Mouse (Mus musculus) heart, adult 2 months (tissue): Measurements from ENCODE around the gene Hcrtr1. TPM values are rescaled to one million over a fixed set of nuclear protein-coding genes. Genes with fewer than 3 reads are reported as not detected.
A peak's percentile ranks its signal among the peaks of the same experiment; 100 is the strongest.

Experiments used
- DNase-seq, 2 experiments: peaks; one replicate each; pipeline ENCODE4 v3.0.0; 2021
- H3K27ac ChIP-seq: fragments of 200-600 bp; 2 replicates; pipeline ENCODE4 v1.8.1; 2022
- H3K27me3 ChIP-seq: fragments of 200-500 bp; 2 replicates; pipeline ENCODE4 v1.6.1; 2012; ENCODE audit warnings: mild to moderate bottlenecking, low read length, inconsistent platforms, mixed read lengths; ENCODE audit not compliant: control insufficient read depth, insufficient read depth
- H3K36me3 ChIP-seq: fragments of 200-500 bp; 2 replicates; pipeline ENCODE4 v1.6.1; 2012; ENCODE audit warnings: low read length, inconsistent platforms; ENCODE audit not compliant: control insufficient read depth, insufficient read depth
- H3K4me1 ChIP-seq: fragments of 200-500 bp; 2 replicates; pipeline ENCODE4 v1.6.1; 2011; ENCODE audit warnings: low read length; ENCODE audit not compliant: control insufficient read depth, insufficient read depth
- H3K4me3 ChIP-seq: fragments of 200-600 bp; 2 replicates; pipeline ENCODE4 v1.8.1; 2022
- H3K79me2 ChIP-seq: fragments of 200-500 bp; replicated peaks from 2 replicates; pipeline ENCODE4 v1.6.1; 2012; ENCODE audit warnings: mild to moderate bottlenecking, inconsistent platforms, low read length, moderate library complexity, mixed read lengths; ENCODE audit not compliant: control insufficient read depth, insufficient read depth
- H3K9ac ChIP-seq: fragments of 200-500 bp; 2 replicates; pipeline ENCODE4 v1.6.1; 2012; ENCODE audit warnings: low read depth, mild to moderate bottlenecking, control low read depth, inconsistent platforms, low read length, mixed read lengths
- CTCF ChIP-seq: fragments of 200-600 bp; IDR thresholded peaks from 2 replicates; pipeline ENCODE4 v1.8.1; 2022; ENCODE audit warnings: antibody characterized with exemption, mild to moderate bottlenecking, moderate library complexity
- EP300 ChIP-seq: fragments of 200-500 bp; IDR thresholded peaks from 2 replicates; pipeline ENCODE4 v1.6.1; 2011; ENCODE audit warnings: low read depth, low read length, control low read depth; ENCODE audit not compliant: insufficient read depth
- POLR2A ChIP-seq: fragments of 200-500 bp; IDR thresholded peaks from 2 replicates; pipeline ENCODE4 v1.6.1; 2011; ENCODE audit warnings: mild to moderate bottlenecking, low read depth, low read length, control low read depth; ENCODE audit not compliant: insufficient read depth
- WGBS: fragments of 180-500 bp; shearing (Covaris S2); methylation state at CpG from one replicate; pipeline ENCODE4 v1.1.7; 2018; 5-methylcytosine and 5-hydroxymethylcytosine counted together
- intact Hi-C: fragments of 180-260 bp; cut with DNase I; formaldehyde crosslinking; loops from one replicate; pipeline ENCODE4 v1.15.1; 2025
- polyA plus RNA-seq: library from polyadenylated mRNA; depleted of rRNA; stranded (reverse); fragments of >200 nt; gene quantifications from 2 replicates; pipeline ENCODE4 v1.2.3, GENCODE M21; 2012
- total RNA-seq, 2 experiments: library from RNA; stranded (reverse); gene quantifications; 2 replicates each; pipeline ENCODE4 v1.2.3; 2021

The Hcrtr1 gene
- total and polyA plus RNA-seq, 3 experiments: 0.27 TPM; not detected in 2

GRCm38 (mm10) chr4:130170362-130170761 is 31.2 kb upstream of the Hcrtr1 start:
- Histone ChIP-seq H3K9ac (no peak overlapping the region), H3K4me3 (no peak overlapping the region), H3K79me2 (no peaks in the 10 kb centered on the region), H3K4me1 (peaks cover 29% of the 10 kb centered on the region), H3K27ac (peak overlapping the region; percentile 80), H3K36me3 (peaks cover 2% of the 10 kb centered on the region), H3K27me3 (no peaks in the 10 kb centered on the region)
- TF ChIP-seq EP300: 0 out of 2 replicates have a peak, but pooled peaks have one; percentile 32
- TF ChIP-seq CTCF: no peak
- TF ChIP-seq POLR2A: no peak
- WGBS: 17% methylated on average over 4 of the region's 4 CpGs
- peak; percentile 26 to 32 for DNase-seq
- intact Hi-C loops: no loop called here

DNA sequence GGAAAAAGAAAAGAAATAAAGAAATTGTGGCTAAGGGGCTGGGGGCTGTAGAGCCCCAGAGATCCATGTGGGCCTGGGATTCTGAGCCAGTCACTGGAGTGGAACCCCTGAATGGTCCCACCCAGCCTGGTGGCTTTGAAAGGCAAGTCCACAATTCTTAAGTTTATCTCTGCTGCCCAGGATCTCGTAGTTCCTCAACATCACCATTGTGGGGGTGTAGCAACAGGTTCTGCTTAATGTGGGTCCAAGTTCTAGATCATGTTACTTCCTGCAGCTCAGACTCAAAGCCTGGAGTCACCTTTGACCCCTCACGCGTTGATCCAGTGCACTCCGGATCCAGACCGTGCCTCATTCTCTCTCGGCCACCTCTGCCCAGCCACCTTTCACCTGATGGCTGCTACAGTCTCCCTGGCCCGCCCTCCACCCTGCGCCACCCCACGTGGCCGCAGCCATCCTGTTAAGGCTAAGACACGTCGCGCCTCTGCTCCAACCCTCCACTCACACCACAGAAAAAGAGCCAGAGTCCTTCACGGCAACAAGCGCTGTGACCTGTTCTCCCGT is 30.3 kb upstream of the Hcrtr1 start:
- Histone ChIP-seq H3K79me2 (no peaks in the 10 kb centered on the region), H3K9ac (no peak overlapping the region), H3K27me3 (no peaks in the 10 kb centered on the region), H3K27ac (peak overlapping the region; percentile 80), H3K4me1 (peaks cover 30% of the 10 kb centered on the region), H3K4me3 (no peak overlapping the region), H3K36me3 (peaks cover 2% of the 10 kb centered on the region)
- TF ChIP-seq CTCF (no peak), EP300 (no peak), POLR2A (no peak)
- intact Hi-C loops: no loop called here
- WGBS: 82% methylated on average over 16 of the region's 16 CpGs
- no peak for DNase-seq

GRCm38 (mm10) chr4:130168280-130169183 is 29.4 kb upstream of the Hcrtr1 start:
- Histone ChIP-seq H3K27me3 (no peaks in the 10 kb centered on the region), H3K4me3 (peak overlapping the region; percentile 15; the same call in 1 of the 2 replicates), H3K79me2 (no peaks in the 10 kb centered on the region), H3K27ac (peak overlapping the region; percentile 80), H3K36me3 (peaks cover 5% of the 10 kb centered on the region), H3K9ac (peak overlapping the region; percentile 12; the same call in 1 of the 2 replicates), H3K4me1 (peaks cover 36% of the 10 kb centered on the region)
- intact Hi-C loops: no loop called here
- DNase-seq: peak; percentile 92 to 93
- TF ChIP-seq POLR2A (peak; percentile 55), EP300 (peak; percentile 82), CTCF (peak; percentile 37)
- WGBS: 19% methylated on average over 16 of the region's 16 CpGs

- peak overlapping the region; percentile 15; the same call in 1 of the 2 replicates for H3K4me3 ChIP-seq
- DNase-seq: no peak
- peaks cover 36% of the 10 kb centered on the region for H3K4me1 ChIP-seq
- no peaks in the 10 kb centered on the region for H3K27me3 ChIP-seq
- H3K27ac ChIP-seq: peak overlapping the region; percentile 80
- TF ChIP-seq POLR2A: no peak
- no peak for TF ChIP-seq EP300
- TF ChIP-seq CTCF: no peak
- intact Hi-C loops: no loop called here
- peaks cover 5% of the 10 kb centered on the region for H3K36me3 ChIP-seq
- H3K9ac ChIP-seq: 0 out of 2 replicates have a peak overlapping the region, but pooled peaks have one; percentile 12
- H3K79me2 ChIP-seq: no peaks in the 10 kb centered on the region
- WGBS: 33% methylated on average over 9 of the region's 9 CpGs
Measured at GRCm38 (mm10) chr4:130167814-130168213, 28.7 kb upstream of the Hcrtr1 start.

- Histone ChIP-seq H3K9ac (no peak overlapping the region), H3K4me1 (peaks cover 36% of the 10 kb centered on the region), H3K27ac (peak overlapping the region; percentile 80), H3K36me3 (peaks cover 5% of the 10 kb centered on the region), H3K79me2 (no peaks in the 10 kb centered on the region), H3K27me3 (no peaks in the 10 kb centered on the region), H3K4me3 (0 out of 2 replicates have a peak overlapping the region, but pooled peaks have one; percentile 3)
- 76% methylated on average over 22 of the region's 22 CpGs for WGBS
- no peak for DNase-seq
- TF ChIP-seq CTCF: no peak
- no peak for TF ChIP-seq EP300
- TF ChIP-seq POLR2A: no peak
- intact Hi-C loops: no loop called here
Measured at GRCm38 (mm10) chr4:130167321-130167720, 28.2 kb upstream of the Hcrtr1 start.
